ENCODE assay signal across 7 mouse cellular contexts in genomic region chr1:151754881-151755659, GRCm38 (mm10). TPM values are rescaled to one million over a fixed set of nuclear protein-coding genes. Genes with fewer than 3 reads are reported as not detected.
DNase-seq lines count a peak whose midpoint lies in the region; ATAC-seq lines count a peak whose summit lies in the region.

Edem3 (plus strand) TSS chr1:151755371.

- no peaks in the 10 kb centered on the region for H3K36me3 ChIP-seq in embryonic facial prominence, embryonic 12.5 days
- H3K36me3 ChIP-seq in limb, embryonic 11.5 days (ENCODE audit: control insufficient read depth, insufficient read depth, low read length): no peaks in the 10 kb centered on the region
- H3K36me3 ChIP-seq in midbrain, embryonic 14.5 days (ENCODE audit: control insufficient read depth, insufficient read depth, low read length): 0 out of 2 replicates have a peak, but pooled peaks cover 3% of the 10 kb centered on the region

- WGBS in embryonic facial prominence, embryonic 12.5 days: under 1% methylated on average over 64 of the region's 64 CpGs
- under 1% methylated on average over 63 of the region's 64 CpGs for WGBS in limb, embryonic 11.5 days
- under 1% methylated on average over 64 of the region's 64 CpGs for WGBS in midbrain, embryonic 14.5 days

- peak within 1 kb of the TSS; percentile 99 for H3K4me3 ChIP-seq in embryonic facial prominence, embryonic 12.5 days
- peak within 1 kb of the TSS; percentile 95 for H3K4me3 ChIP-seq in limb, embryonic 11.5 days (ENCODE audit: low read depth, low read length)
- H3K4me3 ChIP-seq in midbrain, embryonic 14.5 days (replicated peaks; ENCODE audit: low read depth, low read length): peak within 1 kb of the TSS; percentile 86

- peak within 1 kb of the TSS; percentile 77 for H3K27ac ChIP-seq in embryonic facial prominence, embryonic 12.5 days
- 0 out of 2 replicates have a peak within 1 kb of the TSS, but pooled peaks have one; percentile 30 for H3K27ac ChIP-seq in limb, embryonic 11.5 days (replicated peaks; ENCODE audit: low read depth, low read length)
- peak within 1 kb of the TSS; percentile 88 for H3K27ac ChIP-seq in midbrain, embryonic 14.5 days (replicated peaks; ENCODE audit: low read depth, low read length)

- DNase-seq in adrenal gland, postnatal 25 days: peak; percentile 96
- peak; percentile 100 for DNase-seq in heart, adult 11 months
- peak; percentile 94 for DNase-seq in kidney, adult 18-20 months
- DNase-seq in limb, embryonic 11.5 days (ENCODE audit: low spot score): peak; percentile 96
- DNase-seq in midbrain, embryonic 14.5 days: peak; percentile 99
- DNase-seq in spleen, adult 18-20 months: peak; percentile 90 to 96

- peak within 1 kb of the TSS; percentile 98 for H3K4me2 ChIP-seq in embryonic facial prominence, embryonic 12.5 days (replicated peaks)
- H3K4me2 ChIP-seq in limb, embryonic 11.5 days (ENCODE audit: low read depth, severe bottlenecking): peak within 1 kb of the TSS; percentile 98
- peak within 1 kb of the TSS; percentile 97 for H3K4me2 ChIP-seq in midbrain, embryonic 14.5 days (ENCODE audit: low read length)

- H3K4me1 ChIP-seq in embryonic facial prominence, embryonic 12.5 days: peaks cover 15% of the 10 kb centered on the region
- H3K4me1 ChIP-seq in limb, embryonic 11.5 days (ENCODE audit: control insufficient read depth, insufficient read depth, low read length): peaks cover 5% of the 10 kb centered on the region
- H3K4me1 ChIP-seq in midbrain, embryonic 14.5 days (ENCODE audit: control insufficient read depth, insufficient read depth, low read length): peaks cover 8% of the 10 kb centered on the region

- no peaks in the 10 kb centered on the region for H3K27me3 ChIP-seq in embryonic facial prominence, embryonic 12.5 days
- no peaks in the 10 kb centered on the region for H3K27me3 ChIP-seq in limb, embryonic 11.5 days (ENCODE audit: control insufficient read depth, insufficient read depth, low read length)
- H3K27me3 ChIP-seq in midbrain, embryonic 14.5 days (ENCODE audit: control insufficient read depth, insufficient read depth, low read length): no peaks in the 10 kb centered on the region

- H3K9me3 ChIP-seq in embryonic facial prominence, embryonic 12.5 days: no peaks in the 10 kb centered on the region
- H3K9me3 ChIP-seq in limb, embryonic 11.5 days (ENCODE audit: control insufficient read depth, low read length): no peaks in the 10 kb centered on the region
- no peaks in the 10 kb centered on the region for H3K9me3 ChIP-seq in midbrain, embryonic 14.5 days (ENCODE audit: control insufficient read depth, low read length)

- H3K9ac ChIP-seq in embryonic facial prominence, embryonic 12.5 days: peak within 1 kb of the TSS; percentile 78
- H3K9ac ChIP-seq in limb, embryonic 11.5 days (ENCODE audit: low read length): peak within 1 kb of the TSS; percentile 63
- peak within 1 kb of the TSS; percentile 73 for H3K9ac ChIP-seq in midbrain, embryonic 14.5 days (replicated peaks; ENCODE audit: low read length)

- ATAC-seq in embryonic facial prominence, embryonic 12.5 days (ENCODE audit: insufficient number of reproducible peaks, insufficient read depth, low FRiP score, low TSS enrichment): peak; percentile 100
- ATAC-seq in limb, embryonic 11.5 days (ENCODE audit: insufficient number of reproducible peaks, low FRiP score, low TSS enrichment, low read depth): peak; percentile 100
- peak; percentile 99 for ATAC-seq in midbrain, embryonic 14.5 days (ENCODE audit: low FRiP score, low TSS enrichment)

RNA-seq across cellular contexts. Expression of gene Edem3, which starts in this region (rescaled TPM):
- total RNA-seq in adrenal gland, postnatal 25 days (2021): 129 and 132 TPM in 2 replicates
- polyA plus RNA-seq in embryonic facial prominence, embryonic 12.5 days (2016; fragmentation: Nextera tagmentation; extraction: Ambion mirVana): 24.6 and 27.6 TPM in 2 replicates
- polyA plus RNA-seq in limb, embryonic 11.5 days (2014; fragmentation: Nextera tagmentation; extraction: Ambion mirVana): 20.7 and 25.2 TPM in 2 replicates
- polyA plus RNA-seq in midbrain, embryonic 14.5 days (2014; fragmentation: Nextera tagmentation; extraction: Ambion mirVana): 20.8 and 31.0 TPM in 2 replicates

Comparison
In these comparisons a context has a peak if more than half of its experiments do, and no peak if none do; other contexts are left out.
1. Peak in every context shown above with its lines: DNase-seq, ATAC-seq, H3K4me3 ChIP-seq and H3K27ac ChIP-seq.
2. H3K27ac ChIP-seq: peak in every context shown above with its lines; median percentile 88 in midbrain, embryonic 14.5 days; 77 in embryonic facial prominence, embryonic 12.5 days; 30 in limb, embryonic 11.5 days.